Mouse (Mus musculus): ENCODE measurements at regions not wholly inside any gene's neighbourhood (a gene's known extent, or its start where the extent isn't known, plus 50 kb on each side); places are given as distances from the start of the nearest gene placed in this dataset.

DNA sequence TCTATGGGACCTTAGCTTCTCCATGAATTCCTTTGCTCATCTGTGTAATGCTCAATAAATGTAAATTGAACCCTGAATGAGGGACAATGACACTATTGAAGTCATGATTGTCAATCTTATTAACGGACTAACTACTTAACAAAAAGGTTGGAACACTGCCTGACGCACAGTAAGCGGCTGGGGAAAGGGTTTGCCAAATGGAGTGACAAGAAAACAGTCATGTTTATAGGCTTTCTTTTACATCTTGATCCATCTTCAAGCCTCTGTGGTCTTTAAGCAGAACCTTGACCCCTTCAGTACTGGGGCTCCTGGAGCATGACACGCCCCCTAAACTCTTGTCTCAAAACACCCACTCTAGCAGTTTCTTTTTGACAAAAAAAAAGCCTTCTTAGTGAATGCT, 1326.6 kb upstream of the A1bg start:
- TF ChIP-seq CTCF (IDR thresholded peaks at IDR 0.05; ENCODE audit: low read depth): no peak
- TF ChIP-seq EP300 (IDR thresholded peaks at IDR 0.05; ENCODE audit: low read depth): no peak
